Mouse (Mus musculus) granulocyte monocyte progenitor cell, adult 5-6 weeks (primary cell): ENCODE measurements around the gene Usp19. TPM values are rescaled to one million over a fixed set of nuclear protein-coding genes. Genes with fewer than 3 reads are reported as not detected.

ENCODE experiments used
- ATAC-seq: replicated peaks from 2 replicates; pipeline ENCODE4 v1.8.0; 2016; ENCODE audit warnings: mild to moderate bottlenecking, moderate TSS enrichment, inconsistent platforms; ENCODE audit not compliant: poor library complexity, severe bottlenecking
- total RNA-seq, 2 experiments: library from RNA; stranded (forward) in 1 of 2; stranded (reverse) in 1 of 2; fragments of 200-712, 200-1000 nt in 1 of 2; fragments of >200 nt in 1 of 2; fragmentation: Nextera tagmentation in 1 of 2; gene quantifications; 2 replicates each; pipeline ENCODE4 v1.2.3; 2014 to 2017

Usp19 gene
- total RNA-seq, 2 experiments from 2014 or later, result 34.9 to 80.9 TPM

- ATAC-seq, result no peak
Measured at GRCm38 (mm10) chr9:108493246-108493645, 2.8 kb downstream of the Usp19 start.

GRCm38 (mm10) chr9:108494146-108494825 is 3.9 kb downstream of the Usp19 start:
- ATAC-seq, result no peak

- no peak for ATAC-seq
Measured at GRCm38 (mm10) chr9:108494905-108495304, 4.5 kb downstream of the Usp19 start.

- ATAC-seq, result no peak
Measured at GRCm38 (mm10) chr9:108499231-108499630, 8.8 kb downstream of the Usp19 start.

GRCm38 (mm10) chr9:108499943-108500342 is 9.5 kb downstream of the Usp19 start:
- no peak for ATAC-seq

- ATAC-seq, result no peak
Measured at GRCm38 (mm10) chr9:108506901-108507300, 16.5 kb downstream of the Usp19 start.

- peak; percentile 97 for ATAC-seq
Measured at GRCm38 (mm10) chr9:108507619-108508434, 17.4 kb downstream of the Usp19 start, which contains the start of gene Qars. Gene Qars, plus strand, starts transcription at chr9:108507706.

GRCm38 (mm10) chr9:108508776-108509175 is 18.4 kb downstream of the Usp19 start:
- ATAC-seq, result no peak

- ATAC-seq, result peak; percentile 91
Measured at GRCm38 (mm10) chr9:108516380-108517251, 26.2 kb downstream of the Usp19 start, which contains the start of gene Qrich1. Gene Qrich1, plus strand, starts transcription at chr9:108516806.

GRCm38 (mm10) chr9:108517253-108517930 is 27.0 kb downstream of the Usp19 start:
- ATAC-seq, result peak; percentile 45

- ATAC-seq, result peak; percentile 31
Measured at GRCm38 (mm10) chr9:108517931-108518332, 27.5 kb downstream of the Usp19 start.

GRCm38 (mm10) chr9:108521604-108522003 is 31.2 kb downstream of the Usp19 start:
- no peak for ATAC-seq

- ATAC-seq, result no peak
Measured at GRCm38 (mm10) chr9:108523341-108523740, 32.9 kb downstream of the Usp19 start.

- ATAC-seq, result no peak
Measured at GRCm38 (mm10) chr9:108525400-108525799, 35.0 kb downstream of the Usp19 start.

GRCm38 (mm10) chr9:108530954-108531353 is 40.6 kb downstream of the Usp19 start:
- no peak for ATAC-seq

- no peak for ATAC-seq
Measured at GRCm38 (mm10) chr9:108531496-108531895, 41.1 kb downstream of the Usp19 start.

- no peak for ATAC-seq
Measured at GRCm38 (mm10) chr9:108540846-108541245, 50.4 kb downstream of the Usp19 start.

- no peak for ATAC-seq
Measured at GRCm38 (mm10) chr9:108545986-108546385, 55.6 kb downstream of the Usp19 start.

- no peak for ATAC-seq
Measured at GRCm38 (mm10) chr9:108546875-108547274, 56.5 kb downstream of the Usp19 start.
